Mouse (Mus musculus) naive thymus-derived CD4-positive, alpha-beta T cell, adult 5 months (primary cell): ENCODE data around the gene Aco2. TPM values are rescaled to one million over a fixed set of nuclear protein-coding genes. Genes with fewer than 3 reads are reported as not detected.

Source experiments
- polyA plus RNA-seq: library from polyadenylated mRNA; unstranded; fragments of 100-300 nt; shearing (Covaris generic); gene quantifications from one replicate; pipeline ENCODE4 v1.2.1, GENCODE M21; 2017

Aco2 gene
- 132 TPM for polyA plus RNA-seq

DNA sequence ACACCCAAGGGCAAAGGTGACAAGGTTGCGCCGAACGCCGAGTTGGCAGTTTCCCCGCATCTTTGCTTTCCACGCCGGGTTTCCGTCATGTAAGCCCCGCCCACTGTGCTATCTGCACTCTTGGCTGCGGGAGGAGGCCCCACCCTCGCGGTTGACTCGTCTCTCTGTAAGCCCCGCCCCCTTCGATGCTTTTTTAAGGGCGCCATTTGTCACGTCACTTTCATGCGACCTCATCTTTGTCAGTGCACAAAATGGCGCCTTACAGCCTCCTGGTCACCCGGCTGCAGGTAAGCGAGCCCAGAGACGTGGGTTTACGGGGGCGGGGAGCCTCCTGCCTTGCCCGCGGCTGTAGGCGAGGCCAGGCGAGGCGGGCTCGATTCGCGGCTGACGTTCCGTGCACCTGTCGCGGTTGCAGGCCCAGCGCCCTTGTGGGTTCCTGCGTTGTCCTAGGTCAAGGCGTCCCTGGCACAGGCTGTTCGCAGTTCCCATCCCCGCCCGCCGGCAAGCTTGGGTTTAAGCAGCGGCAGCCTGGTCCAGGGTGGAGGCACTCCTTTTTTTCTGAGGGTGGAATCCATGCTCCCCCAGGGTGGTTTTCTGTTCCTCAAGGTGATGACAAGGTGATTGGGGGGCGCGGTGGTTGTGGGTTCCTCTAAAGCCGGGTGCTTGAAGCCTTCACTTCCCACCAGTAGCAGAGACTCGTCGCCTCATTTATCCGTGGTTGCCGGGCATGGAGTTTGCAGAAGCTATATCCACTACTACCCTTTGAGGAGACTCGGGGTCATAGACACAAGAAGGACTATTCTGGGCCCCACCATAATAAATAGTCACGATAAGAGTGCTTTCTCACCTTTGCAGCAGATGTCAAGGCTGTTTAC lies at the start of gene Aco2:
Aco2 (plus strand) TSS at position 48 of the 875 bp plus-strand sequence.

DNA sequence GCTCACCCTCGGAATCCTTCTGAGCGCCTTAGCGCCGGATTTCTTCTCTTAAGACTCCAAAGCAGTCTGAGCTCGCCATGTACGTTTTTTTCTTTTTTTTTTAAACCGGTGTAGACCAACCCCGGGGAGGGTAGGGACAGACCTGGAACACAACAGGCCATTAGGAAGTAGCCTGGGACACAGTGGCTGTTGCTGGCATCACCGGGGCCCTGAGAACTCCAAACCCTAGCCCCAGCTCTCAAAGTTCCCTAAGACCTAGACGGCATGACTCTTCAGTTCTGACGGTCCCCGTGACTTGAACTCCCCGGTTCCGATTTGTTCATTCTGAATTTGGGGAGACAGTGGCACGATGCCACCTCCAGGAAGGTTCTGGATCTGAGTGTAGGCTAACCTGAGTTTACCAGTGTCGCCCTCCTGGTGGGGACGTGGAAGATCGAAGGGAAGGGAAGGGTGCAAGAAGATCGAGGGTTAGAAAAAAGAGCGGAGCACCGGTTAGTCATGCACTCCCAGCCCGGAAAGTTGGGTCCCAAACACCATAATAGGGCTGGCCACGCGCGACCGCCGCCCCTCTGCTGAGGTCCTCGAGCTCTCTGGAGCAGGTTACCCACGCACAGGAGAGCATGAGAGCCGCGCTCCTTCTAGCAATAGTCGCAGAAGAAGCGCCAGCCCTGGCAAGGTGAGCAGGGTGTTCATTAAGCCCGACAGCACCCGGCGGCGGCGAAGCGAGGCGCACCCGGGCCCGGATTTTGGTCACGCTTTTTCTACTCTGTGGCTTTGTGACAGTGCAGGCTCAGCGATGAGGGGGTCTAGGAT lies 13.4 kb upstream of the Aco2 start, which contains the start of gene Tob2:
Tob2 (minus strand) TSS at position 280 of the 813 bp plus-strand sequence.

DNA sequence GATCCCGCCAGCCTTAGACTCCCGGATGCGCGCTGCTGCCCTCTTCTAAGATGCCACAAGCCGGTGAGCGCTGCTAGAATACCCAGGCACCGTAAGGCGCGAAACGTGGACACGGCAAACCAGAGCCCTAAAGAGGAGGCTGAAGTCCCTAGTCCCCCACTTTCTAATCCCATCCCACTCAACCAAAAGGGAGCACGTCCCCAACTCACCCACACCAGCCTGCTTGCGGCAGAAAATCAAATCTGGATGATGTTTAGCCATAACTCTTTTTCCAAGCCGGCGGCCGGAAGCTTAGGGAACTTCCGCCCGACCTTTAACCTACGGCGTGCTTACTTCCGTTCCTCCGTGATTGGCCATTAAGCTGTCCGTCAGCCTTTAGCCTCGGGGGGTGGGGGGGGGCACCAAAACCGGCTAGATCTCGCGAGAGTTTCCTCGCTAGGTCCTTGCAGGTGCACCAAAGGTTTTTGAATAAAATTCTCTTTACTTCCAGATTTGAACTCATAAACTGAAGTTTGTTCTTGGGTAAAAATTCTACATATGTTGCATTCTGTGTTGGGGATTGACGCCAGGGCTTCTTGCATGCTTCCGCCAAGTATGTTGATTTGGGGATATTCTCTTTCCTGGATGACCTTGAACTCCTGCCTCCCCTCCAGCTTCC lies 376 bp upstream of the Aco2 start, which contains the start of gene Phf5a:
Phf5a (minus strand) TSS at position 308 of the 658 bp plus-strand sequence.

DNA sequence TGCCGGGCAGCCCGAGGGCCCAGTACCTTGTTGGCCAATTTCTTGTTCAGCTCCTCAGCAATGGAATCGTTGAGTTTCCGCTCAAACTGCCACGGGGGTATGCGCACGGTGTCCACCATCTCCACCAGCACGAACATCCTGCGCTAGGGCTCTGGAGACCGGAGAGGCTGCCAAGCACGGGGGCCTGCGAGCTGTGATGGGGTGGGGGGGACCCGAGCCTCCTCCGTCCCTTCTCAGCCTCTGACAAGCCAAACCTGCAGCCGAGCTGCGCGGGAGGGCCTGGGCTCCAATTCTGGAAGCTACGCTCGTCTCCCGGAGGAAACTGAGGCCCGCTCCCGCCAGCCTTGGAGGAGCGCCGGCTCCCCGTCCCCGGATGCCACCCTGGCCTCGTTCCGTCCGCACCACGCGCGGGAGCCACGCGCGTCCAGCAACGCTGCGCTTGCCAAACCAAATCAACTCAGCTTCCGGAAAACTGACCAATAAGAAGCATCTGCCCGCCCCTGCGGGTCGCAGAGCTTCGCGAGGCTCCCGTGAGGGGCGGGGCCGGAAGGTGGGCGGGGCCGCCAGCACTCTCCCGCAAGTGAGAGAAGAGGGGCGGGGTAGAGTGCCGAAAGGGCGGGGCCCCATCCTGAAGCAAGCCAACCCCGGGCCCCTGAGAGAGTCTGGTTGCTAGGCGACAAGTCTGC lies 53.8 kb downstream of the Aco2 start, which contains the start of gene Polr3h:
Polr3h (minus strand) TSS at position 481 of the 686 bp plus-strand sequence.

DNA sequence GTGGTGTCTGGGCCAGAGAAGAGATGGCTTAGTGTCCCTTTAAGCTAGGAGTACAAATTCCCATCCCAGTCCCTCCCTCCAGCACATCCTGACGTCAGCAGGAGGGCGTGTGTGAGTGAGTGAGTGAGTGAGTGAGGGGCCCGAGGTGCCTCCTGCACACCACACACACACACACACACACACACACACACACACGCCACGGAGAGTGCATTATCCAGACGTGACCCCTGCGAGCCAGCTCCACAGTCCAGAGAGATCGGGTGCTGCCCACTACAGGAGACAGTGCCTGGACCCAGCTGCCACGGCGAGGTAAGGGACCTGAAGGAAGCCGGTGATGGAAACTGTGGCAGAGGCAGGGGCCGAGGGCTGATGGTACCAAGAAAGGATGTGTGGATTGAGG lies 64.6 kb downstream of the Aco2 start, which contains the start of gene Csdc2:
Csdc2 (plus strand) TSS at position 81 of the 400 bp plus-strand sequence.

DNA sequence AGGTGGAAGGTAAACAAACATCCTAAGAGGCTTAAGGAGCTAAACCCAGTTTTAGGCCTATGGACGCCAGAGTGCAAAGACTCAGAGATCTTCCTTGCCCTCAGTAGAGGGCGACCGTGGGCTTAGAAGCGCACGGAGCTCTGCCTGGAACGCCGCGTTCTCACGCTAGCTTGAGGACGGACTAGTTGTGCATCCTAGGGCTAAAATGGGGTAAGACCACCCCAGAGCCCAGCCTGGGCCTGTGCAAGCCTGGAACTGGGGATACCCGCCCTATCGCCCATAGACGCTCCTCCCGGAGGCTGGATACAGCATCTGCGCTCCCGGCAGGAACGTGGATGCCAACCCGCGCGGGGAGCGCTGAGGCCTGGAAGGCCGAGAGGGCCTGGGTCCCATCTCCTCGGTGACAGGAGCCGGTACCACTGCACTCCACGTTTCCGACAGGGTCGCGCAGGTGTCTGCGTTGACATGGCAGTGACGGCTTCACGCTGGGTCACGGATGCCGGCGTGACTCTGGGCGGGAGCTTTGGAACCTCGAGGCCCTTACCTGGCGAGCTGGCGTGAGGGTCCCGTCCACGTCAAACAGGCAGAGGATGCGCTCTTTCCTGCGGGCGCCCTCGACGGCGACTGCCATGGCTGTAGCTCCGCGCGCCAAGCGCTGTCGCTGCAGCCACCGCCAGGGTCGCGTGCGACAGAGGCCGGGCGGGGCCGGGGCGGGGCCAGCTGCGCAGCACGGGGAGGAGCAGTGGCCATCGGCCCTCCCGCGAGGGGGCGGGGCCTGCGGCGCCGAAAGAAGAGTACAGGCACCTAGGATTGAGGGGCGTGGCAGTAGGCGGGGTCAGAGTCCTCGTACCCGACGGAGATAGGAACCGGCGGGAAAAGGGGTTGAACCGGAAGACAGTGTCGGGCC lies 88.3 kb downstream of the Aco2 start, which contains the start of gene Pmm1:
Pmm1 (minus strand) TSS at position 760 of the 907 bp plus-strand sequence.

Other genes starting within 250 kb of the Aco2 start
- 28.1 TPM for gene L3mbtl2, start 208.4 kb upstream of the Aco2 start, polyA plus RNA-seq
- 0.41 TPM for gene Chadl, start 175.0 kb upstream of the Aco2 start, polyA plus RNA-seq
- gene Zc3h7b, start 127.3 kb upstream of the Aco2 start, polyA plus RNA-seq = 4.2 TPM
- 79.5 TPM for gene Rangap1, start 126.8 kb upstream of the Aco2 start, polyA plus RNA-seq
- 30.5 TPM for gene Tef, start 69.9 kb upstream of the Aco2 start, polyA plus RNA-seq
- 235 TPM for gene Tob2, start 13.5 kb upstream of the Aco2 start, polyA plus RNA-seq
- 76.0 TPM for gene Phf5a, start 398 bp upstream of the Aco2 start, polyA plus RNA-seq
- gene Polr3h, start 53.9 kb downstream of the Aco2 start, polyA plus RNA-seq = 35.3 TPM
- not detected for gene Csdc2, start 64.5 kb downstream of the Aco2 start, polyA plus RNA-seq
- gene Pmm1, start 88.6 kb downstream of the Aco2 start, polyA plus RNA-seq = 11.2 TPM
- not detected for gene 1700029P11Rik, start 108.2 kb downstream of the Aco2 start, polyA plus RNA-seq
- gene Xrcc6, start 115.5 kb downstream of the Aco2 start, polyA plus RNA-seq = 50.4 TPM
- 30.8 TPM for gene Desi1, start 161.6 kb downstream of the Aco2 start, polyA plus RNA-seq
- 162 TPM for gene Snu13, start 175.3 kb downstream of the Aco2 start, polyA plus RNA-seq
- gene 4930407I10Rik, start 186.8 kb downstream of the Aco2 start, polyA plus RNA-seq = not detected
- not detected for gene Mei1, start 197.7 kb downstream of the Aco2 start, polyA plus RNA-seq